Mouse (Mus musculus): ENCODE measurements around the gene Zfp950. TPM values are rescaled to one million over a fixed set of nuclear protein-coding genes. Genes with fewer than 3 reads are reported as not detected.

Gene Zfp950
- polyA plus RNA-seq, 1 experiment from 2014 or later: 45.0 TPM

- no peak overlapping the region for H3K4me3 ChIP-seq (replicated peaks; ENCODE audit: low read length)
- H3K27me3 ChIP-seq (ENCODE audit: control insufficient read depth, insufficient read depth, low read length): no peaks in the 10 kb centered on the region
- DNase-seq (ENCODE audit: low spot score): no peak
- H3K9me3 ChIP-seq (ENCODE audit: control insufficient read depth, low read length): no peaks in the 10 kb centered on the region
- H3K4me1 ChIP-seq (replicated peaks; ENCODE audit: control insufficient read depth, insufficient read depth, low read length): no peaks in the 10 kb centered on the region
- H3K36me3 ChIP-seq (replicated peaks; ENCODE audit: control insufficient read depth, insufficient read depth): no peaks in the 10 kb centered on the region
- H3K27ac ChIP-seq: no peak overlapping the region
- H3K4me2 ChIP-seq (replicated peaks): no peak overlapping the region
- ATAC-seq (ENCODE audit: low FRiP score): no peak
- no peak overlapping the region for H3K9ac ChIP-seq
Measured at GRCm38 (mm10) chr19:61039151-61039550, 101.5 kb downstream of the Zfp950 start.

DNA sequence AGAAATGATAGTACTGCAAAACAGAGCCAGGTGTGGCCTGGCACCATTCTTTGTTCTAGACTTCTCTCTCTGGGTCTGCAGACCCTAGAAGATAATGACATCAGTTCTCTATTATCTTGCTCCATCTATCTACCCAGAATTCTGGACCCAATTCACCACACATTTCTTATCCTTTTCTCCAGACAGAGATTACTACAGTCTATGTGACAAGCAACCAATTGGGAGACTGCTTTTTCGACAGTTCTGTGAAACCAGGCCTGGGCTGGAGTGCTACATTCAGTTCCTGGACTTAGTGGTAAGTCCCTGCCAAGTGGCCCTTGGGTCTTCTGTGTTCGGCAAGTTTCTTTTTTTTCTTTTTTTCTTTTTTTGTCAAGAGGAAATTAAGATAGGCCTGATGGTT lies 109.1 kb downstream of the Zfp950 start:
- no peak for ATAC-seq (ENCODE audit: low FRiP score)
- H3K36me3 ChIP-seq (replicated peaks; ENCODE audit: control insufficient read depth, insufficient read depth): no peaks in the 10 kb centered on the region
- no peaks in the 10 kb centered on the region for H3K4me1 ChIP-seq (replicated peaks; ENCODE audit: control insufficient read depth, insufficient read depth, low read length)
- no peak overlapping the region for H3K27ac ChIP-seq
- no peak overlapping the region for H3K4me2 ChIP-seq (replicated peaks)
- no peak for DNase-seq (ENCODE audit: low spot score)
- H3K27me3 ChIP-seq (ENCODE audit: control insufficient read depth, insufficient read depth, low read length): no peaks in the 10 kb centered on the region
- no peak overlapping the region for H3K9ac ChIP-seq
- H3K4me3 ChIP-seq (replicated peaks; ENCODE audit: low read length): no peak overlapping the region
- no peaks in the 10 kb centered on the region for H3K9me3 ChIP-seq (ENCODE audit: control insufficient read depth, low read length)
- WGBS: 94% methylated on average over 2 of the region's 2 CpGs

GRCm38 (mm10) chr19:61021939-61022566 lies 118.6 kb downstream of the Zfp950 start:
- no peaks in the 10 kb centered on the region for H3K36me3 ChIP-seq (replicated peaks; ENCODE audit: control insufficient read depth, insufficient read depth)
- 80% methylated on average over 3 of the region's 3 CpGs for WGBS
- ATAC-seq (ENCODE audit: low FRiP score) (no peak), DNase-seq (ENCODE audit: low spot score) (no peak)
- no peak overlapping the region for H3K4me3 ChIP-seq (replicated peaks; ENCODE audit: low read length)
- H3K9ac ChIP-seq: no peak overlapping the region
- H3K4me2 ChIP-seq (replicated peaks): no peak overlapping the region
- no peaks in the 10 kb centered on the region for H3K27me3 ChIP-seq (ENCODE audit: control insufficient read depth, insufficient read depth, low read length)
- H3K27ac ChIP-seq: no peak overlapping the region
- no peaks in the 10 kb centered on the region for H3K9me3 ChIP-seq (ENCODE audit: control insufficient read depth, low read length)
- H3K4me1 ChIP-seq (replicated peaks; ENCODE audit: control insufficient read depth, insufficient read depth, low read length): 0 out of 2 replicates have a peak, but pooled peaks cover 4% of the 10 kb centered on the region

- Histone ChIP-seq H3K9me3 (ENCODE audit: control insufficient read depth, low read length) (no peaks in the 10 kb centered on the region), H3K4me3 (replicated peaks; ENCODE audit: low read length) (no peak overlapping the region), H3K4me1 (replicated peaks; ENCODE audit: control insufficient read depth, insufficient read depth, low read length) (0 out of 2 replicates have a peak, but pooled peaks cover 4% of the 10 kb centered on the region), H3K9ac (no peak overlapping the region), H3K27me3 (ENCODE audit: control insufficient read depth, insufficient read depth, low read length) (no peaks in the 10 kb centered on the region), H3K27ac (no peak overlapping the region), H3K36me3 (replicated peaks; ENCODE audit: control insufficient read depth, insufficient read depth) (no peaks in the 10 kb centered on the region), H3K4me2 (replicated peaks) (no peak overlapping the region)
- no peak for ATAC-seq (ENCODE audit: low FRiP score)
- no peak for DNase-seq (ENCODE audit: low spot score)
- 47% methylated on average over 2 of the region's 2 CpGs for WGBS
Measured at GRCm38 (mm10) chr19:61021502-61021901, 119.1 kb downstream of the Zfp950 start.

DNA sequence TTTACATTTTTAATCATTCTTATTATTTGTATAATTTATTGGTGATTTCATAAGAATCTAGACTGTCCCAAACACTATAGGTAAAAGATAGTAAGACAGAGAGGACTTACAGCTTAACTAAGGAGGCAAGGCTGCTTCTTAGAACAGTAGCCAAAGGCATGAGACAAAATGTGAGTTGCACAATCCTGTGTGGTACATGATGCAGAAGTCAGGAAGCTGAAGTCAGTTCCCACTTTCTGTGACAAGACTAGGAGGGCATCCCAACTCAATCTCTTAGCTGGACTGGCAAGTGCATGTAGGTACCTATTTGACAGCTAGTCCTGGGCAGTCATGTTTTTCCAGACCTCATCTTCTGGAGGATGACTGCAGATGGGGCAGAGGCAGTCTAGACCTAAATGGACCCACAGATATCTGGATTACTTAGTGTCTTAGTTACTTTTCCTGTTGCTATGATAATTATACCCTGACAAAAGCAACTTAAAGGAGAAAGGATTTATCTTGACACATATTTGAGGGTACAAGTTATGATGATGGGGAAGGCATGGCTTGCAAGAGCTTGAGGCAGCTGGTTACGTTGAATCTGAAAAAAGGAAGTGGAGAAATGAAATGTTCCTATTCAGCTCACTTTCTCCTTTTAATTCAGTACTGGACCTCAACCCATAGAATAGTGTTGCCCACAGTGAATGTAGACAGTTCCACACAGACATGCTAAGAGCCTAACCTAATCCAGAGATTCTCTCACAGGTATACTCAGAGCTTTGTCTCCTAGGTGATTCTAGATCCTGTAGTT lies 123.0 kb downstream of the Zfp950 start:
- H3K9me3 ChIP-seq (ENCODE audit: control insufficient read depth, low read length): no peaks in the 10 kb centered on the region
- 96% methylated on average over 1 of the region's 1 CpGs for WGBS

DNA sequence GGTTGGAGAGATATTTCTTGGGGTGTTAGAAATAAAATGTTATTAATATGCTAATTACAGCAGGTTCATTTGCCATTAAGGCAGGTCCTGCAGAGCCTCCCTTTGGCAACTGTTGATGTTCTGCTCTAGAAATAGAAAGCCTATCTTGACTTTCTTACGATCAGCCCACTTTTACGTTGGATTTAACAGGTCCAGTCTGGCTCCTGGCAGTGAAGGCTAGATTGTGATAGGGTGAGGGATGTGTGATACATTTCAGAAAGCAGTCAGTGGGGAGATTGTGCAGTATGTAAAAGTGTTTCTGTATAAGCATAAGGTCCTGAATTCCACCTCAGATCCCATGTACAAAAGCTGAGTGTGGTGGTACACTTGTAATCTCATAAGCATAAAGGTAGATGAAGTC lies 131.4 kb downstream of the Zfp950 start:
- no peaks in the 10 kb centered on the region for H3K36me3 ChIP-seq (replicated peaks; ENCODE audit: control insufficient read depth, insufficient read depth)
- H3K4me1 ChIP-seq (replicated peaks; ENCODE audit: control insufficient read depth, insufficient read depth, low read length): no peaks in the 10 kb centered on the region
- no peaks in the 10 kb centered on the region for H3K27me3 ChIP-seq (ENCODE audit: control insufficient read depth, insufficient read depth, low read length)
- H3K9ac ChIP-seq: no peak overlapping the region
- no peak for ATAC-seq (ENCODE audit: low FRiP score)
- no peak overlapping the region for H3K4me3 ChIP-seq (replicated peaks; ENCODE audit: low read length)
- H3K27ac ChIP-seq: no peak overlapping the region
- WGBS: 93% methylated on average over 2 of the region's 2 CpGs
- no peak overlapping the region for H3K4me2 ChIP-seq (replicated peaks)
- no peaks in the 10 kb centered on the region for H3K9me3 ChIP-seq (ENCODE audit: control insufficient read depth, low read length)
- no peak for DNase-seq (ENCODE audit: low spot score)

More for the DNA sequence above, 123.0 kb downstream of the Zfp950 start:
- Histone ChIP-seq H3K4me1 (replicated peaks; ENCODE audit: control insufficient read depth, insufficient read depth, low read length) (0 out of 2 replicates have a peak, but pooled peaks cover 4% of the 10 kb centered on the region), H3K36me3 (replicated peaks; ENCODE audit: control insufficient read depth, insufficient read depth) (no peaks in the 10 kb centered on the region), H3K9ac (no peak overlapping the region), H3K4me2 (replicated peaks) (no peak overlapping the region), H3K27me3 (ENCODE audit: control insufficient read depth, insufficient read depth, low read length) (no peaks in the 10 kb centered on the region), H3K4me3 (replicated peaks; ENCODE audit: low read length) (no peak overlapping the region), H3K27ac (no peak overlapping the region)
- DNase-seq (ENCODE audit: low spot score) (no peak), ATAC-seq (ENCODE audit: low FRiP score) (no peak)

Other genes starting within 250 kb of the Zfp950 start
- 0.13 and 0.33 TPM in 2 replicates for gene Gm7102, start 35.5 kb upstream of the Zfp950 start, polyA plus RNA-seq (2014; fragmentation: Nextera tagmentation; extraction: Ambion mirVana)
- not detected in 2 replicates for gene Gm6020, start 43.0 kb upstream of the Zfp950 start, polyA plus RNA-seq (2014; fragmentation: Nextera tagmentation; extraction: Ambion mirVana)
- gene Csf2ra, start 87.6 kb upstream of the Zfp950 start, polyA plus RNA-seq (2014; fragmentation: Nextera tagmentation; extraction: Ambion mirVana): 41.6 and 55.8 TPM in 2 replicates
- gene Gm21060, start 156.2 kb upstream of the Zfp950 start, polyA plus RNA-seq (2014; fragmentation: Nextera tagmentation; extraction: Ambion mirVana): not detected in 2 replicates

Data from hindbrain, embryonic 14.5 days (tissue).